Mouse (Mus musculus): ENCODE results near the gene Ccm2.

GRCm38 (mm10) chr11:6639072-6639471 is 92.4 kb downstream of the Ccm2 start:
- TF ChIP-seq CTCF (conservative IDR thresholded peaks at IDR 0.05 in 1 of 2, IDR thresholded peaks at IDR 0.05 in 1 of 2; ENCODE audit: low read depth in 2 of 2, low read length in 2 of 2) (no peak), ZKSCAN1 (IDR thresholded peaks at IDR 0.05; ENCODE audit: borderline replicate concordance, low read depth, low read length) (no peak), MAZ (IDR thresholded peaks at IDR 0.05; ENCODE audit: low read depth, low read length) (no peak)
